Mouse (Mus musculus): Measurements from ENCODE around the gene Hpd. TPM values are rescaled to one million over a fixed set of nuclear protein-coding genes. Genes with fewer than 3 reads are reported as not detected.

Hpd gene
- polyA plus RNA-seq, 1 experiment from 2014 or later, result not detected

GRCm38 (mm10) chr5:123138230-123138911 lies 44.2 kb downstream of the Hpd start:
- no peaks in the 10 kb centered on the region for H3K9me3 ChIP-seq
- no peaks in the 10 kb centered on the region for H3K27me3 ChIP-seq
- peak overlapping the region; percentile 100 for H3K27ac ChIP-seq
- WGBS, result 2% methylated on average over 39 of the region's 40 CpGs
- peaks cover 10% of the 10 kb centered on the region; the same call in 1 of the 2 replicates for H3K36me3 ChIP-seq
- peak overlapping the region; percentile 99 for H3K4me2 ChIP-seq (replicated peaks)
- peak overlapping the region; percentile 100 for H3K9ac ChIP-seq
- H3K4me1 ChIP-seq, result peaks cover 50% of the 10 kb centered on the region
- ATAC-seq (ENCODE audit: insufficient number of reproducible peaks, insufficient read depth, low FRiP score, low TSS enrichment), result peak; percentile 18
- H3K4me3 ChIP-seq, result peak overlapping the region; percentile 71

GRCm38 (mm10) chr5:123137910-123138229 lies 44.7 kb downstream of the Hpd start:
- H3K4me2 ChIP-seq (replicated peaks), result peak overlapping the region; percentile 99
- peaks cover 10% of the 10 kb centered on the region; the same call in 1 of the 2 replicates for H3K36me3 ChIP-seq
- no peaks in the 10 kb centered on the region for H3K27me3 ChIP-seq
- H3K4me1 ChIP-seq, result peaks cover 55% of the 10 kb centered on the region
- 4% methylated on average over 6 of the region's 6 CpGs for WGBS
- peak overlapping the region; percentile 100 for H3K27ac ChIP-seq
- H3K4me3 ChIP-seq, result peak overlapping the region; percentile 71
- H3K9me3 ChIP-seq, result no peaks in the 10 kb centered on the region
- peak overlapping the region; percentile 100 for H3K9ac ChIP-seq
- ATAC-seq (ENCODE audit: insufficient number of reproducible peaks, insufficient read depth, low FRiP score, low TSS enrichment), result no peak

- no peak for ATAC-seq (ENCODE audit: insufficient number of reproducible peaks, insufficient read depth, low FRiP score, low TSS enrichment)
- 3% methylated on average over 20 of the region's 20 CpGs for WGBS
- peaks cover 60% of the 10 kb centered on the region for H3K4me1 ChIP-seq
- H3K4me3 ChIP-seq, result peak overlapping the region; percentile 71
- H3K9ac ChIP-seq, result peak overlapping the region; percentile 100
- H3K27ac ChIP-seq, result peak overlapping the region; percentile 100
- peaks cover 10% of the 10 kb centered on the region; the same call in 1 of the 2 replicates for H3K36me3 ChIP-seq
- H3K27me3 ChIP-seq, result no peaks in the 10 kb centered on the region
- no peaks in the 10 kb centered on the region for H3K9me3 ChIP-seq
- H3K4me2 ChIP-seq (replicated peaks), result peak overlapping the region; percentile 99
Observed at GRCm38 (mm10) chr5:123137044-123137909, 45.2 kb downstream of the Hpd start.

- Histone ChIP-seq H3K36me3 (peaks cover 10% of the 10 kb centered on the region; the same call in 1 of the 2 replicates), H3K4me3 (peak overlapping the region; percentile 71), H3K4me1 (peaks cover 68% of the 10 kb centered on the region), H3K4me2 (replicated peaks) (peak overlapping the region; percentile 99), H3K27ac (peak overlapping the region; percentile 100), H3K9me3 (no peaks in the 10 kb centered on the region), H3K27me3 (no peaks in the 10 kb centered on the region), H3K9ac (peak overlapping the region; percentile 100)
- peak; percentile 22; the same call in 1 of the 2 replicates for ATAC-seq (ENCODE audit: insufficient number of reproducible peaks, insufficient read depth, low FRiP score, low TSS enrichment)
- 1% methylated on average over 13 of the region's 13 CpGs for WGBS
Observed at GRCm38 (mm10) chr5:123136361-123137043, 46.0 kb downstream of the Hpd start.

GRCm38 (mm10) chr5:123135471-123136360 lies 46.8 kb downstream of the Hpd start:
- Histone ChIP-seq H3K4me3 (peak overlapping the region; percentile 71), H3K27ac (peak overlapping the region; percentile 100), H3K4me1 (peaks cover 72% of the 10 kb centered on the region), H3K9ac (peak overlapping the region; percentile 100), H3K36me3 (peaks cover 11% of the 10 kb centered on the region; the same call in 1 of the 2 replicates), H3K4me2 (replicated peaks) (peak overlapping the region; percentile 99), H3K27me3 (no peaks in the 10 kb centered on the region), H3K9me3 (no peaks in the 10 kb centered on the region)
- peak; percentile 2; the same call in 1 of the 2 replicates for ATAC-seq (ENCODE audit: insufficient number of reproducible peaks, insufficient read depth, low FRiP score, low TSS enrichment)
- WGBS, result 2% methylated on average over 30 of the region's 30 CpGs

- H3K4me2 ChIP-seq (replicated peaks), result peak overlapping the region; percentile 99
- ATAC-seq (ENCODE audit: insufficient number of reproducible peaks, insufficient read depth, low FRiP score, low TSS enrichment), result no peak
- no peaks in the 10 kb centered on the region for H3K9me3 ChIP-seq
- peak overlapping the region; percentile 100 for H3K9ac ChIP-seq
- peaks cover 15% of the 10 kb centered on the region for H3K36me3 ChIP-seq
- no peaks in the 10 kb centered on the region for H3K27me3 ChIP-seq
- H3K27ac ChIP-seq, result peak overlapping the region; percentile 100
- 18% methylated on average over 8 of the region's 8 CpGs for WGBS
- H3K4me3 ChIP-seq, result peak overlapping the region; percentile 71
- H3K4me1 ChIP-seq, result peaks cover 72% of the 10 kb centered on the region
Observed at GRCm38 (mm10) chr5:123134875-123135382, 47.6 kb downstream of the Hpd start.

GRCm38 (mm10) chr5:123134186-123134874 lies 48.2 kb downstream of the Hpd start:
- WGBS, result 41% methylated on average over 13 of the region's 13 CpGs
- no peak for ATAC-seq (ENCODE audit: insufficient number of reproducible peaks, insufficient read depth, low FRiP score, low TSS enrichment)
- peaks cover 15% of the 10 kb centered on the region for H3K36me3 ChIP-seq
- H3K9ac ChIP-seq, result no peak overlapping the region; the same call in 1 of the 2 replicates
- H3K27me3 ChIP-seq, result no peaks in the 10 kb centered on the region
- H3K4me2 ChIP-seq (replicated peaks), result peak overlapping the region; percentile 99
- H3K9me3 ChIP-seq, result no peaks in the 10 kb centered on the region
- H3K4me3 ChIP-seq, result peak overlapping the region; percentile 71
- peaks cover 72% of the 10 kb centered on the region for H3K4me1 ChIP-seq
- peak overlapping the region; percentile 100 for H3K27ac ChIP-seq

- Histone ChIP-seq H3K27ac (peak overlapping the region; percentile 100), H3K4me3 (peak overlapping the region; percentile 10; the same call in 1 of the 2 replicates), H3K9ac (no peak overlapping the region; the same call in 1 of the 2 replicates), H3K4me2 (replicated peaks) (peak overlapping the region; percentile 30), H3K36me3 (peaks cover 15% of the 10 kb centered on the region), H3K27me3 (no peaks in the 10 kb centered on the region), H3K9me3 (no peaks in the 10 kb centered on the region), H3K4me1 (peaks cover 72% of the 10 kb centered on the region)
- ATAC-seq (ENCODE audit: insufficient number of reproducible peaks, insufficient read depth, low FRiP score, low TSS enrichment), result no peak
- WGBS, result 13% methylated on average over 7 of the region's 7 CpGs
Observed at GRCm38 (mm10) chr5:123133784-123134143, 48.8 kb downstream of the Hpd start.

GRCm38 (mm10) chr5:123133083-123133783 lies 49.3 kb downstream of the Hpd start:
- H3K27ac ChIP-seq, result peak overlapping the region; percentile 100
- no peaks in the 10 kb centered on the region for H3K27me3 ChIP-seq
- no peak overlapping the region; the same call in 1 of the 2 replicates for H3K9ac ChIP-seq
- peaks cover 15% of the 10 kb centered on the region for H3K36me3 ChIP-seq
- peak overlapping the region; percentile 30 for H3K4me2 ChIP-seq (replicated peaks)
- H3K4me3 ChIP-seq, result peak overlapping the region; percentile 33
- WGBS, result 17% methylated on average over 18 of the region's 18 CpGs
- ATAC-seq (ENCODE audit: insufficient number of reproducible peaks, insufficient read depth, low FRiP score, low TSS enrichment), result no peak
- H3K9me3 ChIP-seq, result no peaks in the 10 kb centered on the region
- peaks cover 71% of the 10 kb centered on the region for H3K4me1 ChIP-seq

Data from embryonic facial prominence, embryonic 12.5 days (tissue).